Mouse (Mus musculus) macrophage (primary cell): ENCODE measurements at regions not wholly inside any gene's neighbourhood (a gene's known extent, or its start where the extent isn't known, plus 50 kb on each side); places are given as distances from the start of the nearest gene placed in this dataset.

ENCODE experiments used
- H3K27ac ChIP-seq: fragments of 350-480 bp; formaldehyde crosslinking; 2 replicates; pipeline ENCODE4 v1.9.0; 2021
- H3K36me3 ChIP-seq: fragments of 350-480 bp; formaldehyde crosslinking; 2 replicates; pipeline ENCODE4 v1.9.0; 2021; ENCODE audit errors: inconsistent target
- H3K4me3 ChIP-seq: fragments of 350-480 bp; formaldehyde crosslinking; 2 replicates; pipeline ENCODE4 v1.9.0; 2021; ENCODE audit errors: inconsistent target
- H3K79me2 ChIP-seq: fragments of 350-480 bp; formaldehyde crosslinking; 2 replicates; pipeline ENCODE4 v1.9.0; 2021; ENCODE audit errors: inconsistent target
- WGBS: methylation state at CpG from one replicate; pipeline ENCODE4 v1.1.7; 2026; ENCODE audit warnings: inconsistent platforms; ENCODE audit not compliant: missing documents; 5-methylcytosine and 5-hydroxymethylcytosine counted together

DNA sequence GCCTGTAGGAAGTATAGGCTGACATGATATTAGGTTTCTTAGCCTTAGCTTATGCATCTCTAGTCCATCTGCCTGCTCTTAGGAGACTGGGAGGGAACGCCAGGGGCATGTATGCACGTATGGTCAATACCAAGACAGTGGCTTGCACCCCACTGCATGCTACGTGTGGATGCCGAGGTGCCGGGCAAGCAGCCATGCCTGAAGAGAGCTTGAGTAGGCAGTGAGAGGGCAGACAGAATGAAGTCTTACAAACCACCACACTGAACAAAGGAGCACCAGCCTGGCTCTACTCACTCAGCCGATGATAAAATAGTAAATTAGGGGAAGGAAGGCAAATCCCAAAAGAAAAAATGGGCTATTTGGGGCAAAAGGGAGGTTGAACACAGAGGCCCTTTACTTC, 245.2 kb upstream of the Fn1 start:
- H3K4me3 ChIP-seq, result no peak overlapping the region
- 75% methylated on average over 6 of the region's 6 CpGs for WGBS
- no peak overlapping the region for H3K27ac ChIP-seq
- H3K36me3 ChIP-seq, result no peaks in the 10 kb centered on the region
- H3K79me2 ChIP-seq, result no peaks in the 10 kb centered on the region

DNA sequence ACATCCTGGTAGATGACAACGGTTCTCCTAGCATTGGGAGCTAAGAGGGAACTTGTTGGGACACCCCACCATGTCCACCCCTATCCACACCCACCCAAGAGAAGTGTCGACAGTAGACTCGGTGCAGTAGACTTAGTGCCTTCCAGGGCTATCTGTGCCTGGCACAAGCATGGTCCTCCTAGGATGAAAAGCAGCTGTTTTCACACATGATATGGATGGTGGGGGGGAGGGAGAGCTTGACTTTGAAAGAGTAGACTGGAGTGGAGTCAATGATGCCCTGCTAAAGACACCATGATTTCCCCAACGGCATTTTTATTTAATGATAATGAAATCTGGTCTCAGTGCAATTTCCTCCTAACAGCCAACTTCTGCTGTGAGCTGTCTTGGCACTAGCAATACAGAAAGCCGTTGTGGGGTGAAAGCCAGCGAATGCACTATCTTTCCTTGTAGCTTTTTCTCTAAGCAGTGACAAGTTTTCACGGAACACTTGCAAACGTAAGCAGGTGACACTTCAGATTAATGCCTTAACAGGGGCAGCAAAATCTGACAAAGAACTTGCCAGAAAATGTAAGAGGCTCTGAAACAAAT, 244.6 kb upstream of the Fn1 start:
- H3K36me3 ChIP-seq, result no peaks in the 10 kb centered on the region
- H3K4me3 ChIP-seq, result no peak overlapping the region
- no peaks in the 10 kb centered on the region for H3K79me2 ChIP-seq
- 37% methylated on average over 8 of the region's 8 CpGs for WGBS
- no peak overlapping the region for H3K27ac ChIP-seq

DNA sequence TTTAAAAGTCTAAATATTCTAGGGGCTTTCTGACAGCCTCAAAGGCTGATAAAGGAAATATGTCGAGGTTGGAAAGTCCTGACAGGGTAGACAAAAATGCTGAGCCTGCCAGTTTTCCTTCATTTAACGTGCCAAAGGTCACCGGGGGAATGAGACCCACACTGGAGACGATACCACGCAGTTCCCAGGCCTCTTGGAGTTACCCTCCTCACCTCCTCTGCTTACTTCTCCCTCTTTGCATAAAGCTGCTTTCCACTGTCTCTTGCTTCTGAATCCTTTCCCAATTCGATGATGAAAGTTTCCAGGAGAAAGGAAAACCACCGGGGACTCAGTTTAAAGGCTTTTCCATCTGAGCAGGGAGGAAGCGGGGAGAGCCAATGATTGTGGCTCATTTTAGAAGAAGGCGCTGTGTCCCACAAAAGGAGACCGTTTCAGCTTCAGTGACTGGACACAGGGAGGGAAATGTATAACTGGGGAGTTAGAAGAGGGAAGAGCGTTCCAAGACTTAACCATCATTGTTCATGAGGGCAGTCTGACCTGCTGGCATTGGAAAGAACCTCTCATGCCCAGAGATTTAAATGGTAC, 243.2 kb upstream of the Fn1 start:
- 88% methylated on average over 11 of the region's 11 CpGs for WGBS

DNA sequence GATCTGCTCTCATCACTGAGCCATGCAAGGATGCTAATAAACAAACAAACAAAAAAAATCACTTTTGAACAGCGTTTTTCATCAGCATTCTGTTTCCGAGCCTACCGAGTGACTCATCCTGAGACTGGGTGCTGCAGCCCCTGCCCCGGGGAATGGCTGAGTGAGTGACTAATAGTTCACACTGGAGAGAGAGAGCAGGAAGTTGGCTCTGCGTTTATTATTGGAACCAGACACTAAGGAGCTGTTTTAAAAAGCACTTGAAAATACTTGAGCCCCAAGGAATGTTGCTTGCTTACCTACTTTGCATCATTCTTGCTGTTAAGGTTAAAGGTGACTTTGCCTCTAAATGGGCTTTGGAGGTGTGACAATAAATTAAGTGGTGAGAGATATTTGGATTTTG, 240.6 kb upstream of the Fn1 start:
- Histone ChIP-seq H3K79me2 (no peaks in the 10 kb centered on the region), H3K4me3 (no peak overlapping the region), H3K27ac (no peak overlapping the region), H3K36me3 (no peaks in the 10 kb centered on the region)
- WGBS, result 14% methylated on average over 5 of the region's 5 CpGs

More for the DNA sequence above, 243.2 kb upstream of the Fn1 start:
- Histone ChIP-seq H3K27ac (no peak overlapping the region), H3K79me2 (no peaks in the 10 kb centered on the region), H3K4me3 (no peak overlapping the region), H3K36me3 (no peaks in the 10 kb centered on the region)

DNA sequence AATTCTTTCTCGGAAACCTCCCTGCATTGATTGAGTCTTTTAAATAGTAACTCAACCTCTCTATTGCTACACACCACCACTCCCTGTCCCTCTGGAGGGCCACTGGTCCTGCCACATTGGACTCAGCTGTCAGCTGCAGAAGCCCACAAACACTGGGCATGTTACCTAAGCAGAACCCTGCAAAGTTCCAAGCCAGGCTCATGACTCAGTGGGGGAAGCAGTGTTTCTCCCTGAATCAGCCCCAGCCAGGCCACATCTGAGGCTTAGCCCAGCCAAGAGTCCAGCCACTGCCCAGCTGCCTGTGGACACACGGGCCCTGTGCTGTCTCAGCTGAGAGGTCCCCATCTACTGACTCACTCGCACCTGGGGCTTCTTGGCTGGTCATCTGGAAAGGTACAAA, 234.8 kb upstream of the Fn1 start:
- no peak overlapping the region for H3K4me3 ChIP-seq
- no peak overlapping the region for H3K27ac ChIP-seq
- 89% methylated on average over 3 of the region's 3 CpGs for WGBS
- no peaks in the 10 kb centered on the region for H3K36me3 ChIP-seq
- no peaks in the 10 kb centered on the region for H3K79me2 ChIP-seq

DNA sequence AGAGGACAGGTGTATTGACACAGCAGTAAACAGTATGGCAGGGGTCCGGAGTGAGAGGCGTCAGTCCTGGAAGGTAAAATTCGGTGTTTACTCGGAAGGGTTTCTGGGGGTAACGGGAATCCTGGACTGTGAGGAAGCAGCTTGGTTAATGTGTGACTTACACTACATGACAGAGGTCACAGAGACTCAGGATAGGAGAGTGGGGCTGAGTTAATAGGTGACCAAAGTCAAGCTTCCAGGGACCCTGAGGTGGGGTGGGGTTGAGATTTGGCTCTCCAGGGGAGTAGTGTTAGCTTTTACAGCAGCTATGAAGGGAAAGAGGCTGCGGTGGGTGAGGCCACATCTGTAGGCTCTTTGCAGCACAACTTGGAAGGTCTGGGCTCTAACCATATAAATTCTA, 233.9 kb upstream of the Fn1 start:
- WGBS, result 92% methylated on average over 6 of the region's 6 CpGs
- H3K27ac ChIP-seq, result no peak overlapping the region

DNA sequence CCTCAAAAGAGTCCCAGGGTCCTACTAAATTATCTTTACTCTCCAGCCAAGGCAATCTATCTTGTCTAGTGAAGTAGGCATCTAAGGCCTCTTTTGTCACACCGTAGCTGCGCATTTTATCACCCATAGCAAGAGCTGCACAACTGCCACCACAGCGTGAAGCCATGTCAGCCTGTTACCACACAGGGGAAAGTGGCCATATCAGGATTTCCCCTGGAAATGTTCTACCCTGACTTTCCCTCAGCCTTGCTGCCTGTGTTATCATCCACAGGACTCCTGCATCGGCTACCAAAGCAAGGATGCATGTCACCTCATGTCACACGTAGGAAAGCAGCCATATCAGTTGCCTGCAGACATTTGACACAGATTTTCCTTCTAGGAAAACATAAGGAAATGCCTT, 233.2 kb upstream of the Fn1 start:
- Histone ChIP-seq H3K27ac (no peak overlapping the region), H3K79me2 (no peaks in the 10 kb centered on the region), H3K36me3 (no peaks in the 10 kb centered on the region), H3K4me3 (no peak overlapping the region)
- WGBS, result 88% methylated on average over 5 of the region's 5 CpGs

More for the DNA sequence above, 233.9 kb upstream of the Fn1 start:
- no peaks in the 10 kb centered on the region for H3K36me3 ChIP-seq
- H3K4me3 ChIP-seq, result no peak overlapping the region
- H3K79me2 ChIP-seq, result no peaks in the 10 kb centered on the region

DNA sequence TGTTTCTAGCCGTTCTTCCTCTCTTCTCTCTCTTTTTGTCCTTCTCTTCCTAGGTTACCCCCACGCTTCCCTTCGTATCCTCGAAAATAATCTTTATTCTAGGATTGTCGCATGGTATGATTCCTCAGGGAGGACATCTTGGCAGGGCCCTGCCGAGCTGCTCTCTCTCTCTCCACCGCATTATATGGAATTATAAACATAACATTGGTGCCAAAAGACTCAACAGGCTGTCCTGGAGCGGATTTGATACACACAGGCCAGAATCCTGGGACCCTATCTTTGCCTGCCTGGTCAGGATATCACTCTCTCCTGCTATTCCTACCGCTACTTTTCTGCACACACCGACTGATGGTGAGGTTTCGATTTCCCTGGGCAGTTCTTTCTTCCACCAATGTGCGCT, 228.9 kb upstream of the Fn1 start:
- WGBS, result 97% methylated on average over 11 of the region's 12 CpGs
- Histone ChIP-seq H3K4me3 (no peak overlapping the region), H3K36me3 (no peaks in the 10 kb centered on the region), H3K27ac (no peak overlapping the region), H3K79me2 (no peaks in the 10 kb centered on the region)

DNA sequence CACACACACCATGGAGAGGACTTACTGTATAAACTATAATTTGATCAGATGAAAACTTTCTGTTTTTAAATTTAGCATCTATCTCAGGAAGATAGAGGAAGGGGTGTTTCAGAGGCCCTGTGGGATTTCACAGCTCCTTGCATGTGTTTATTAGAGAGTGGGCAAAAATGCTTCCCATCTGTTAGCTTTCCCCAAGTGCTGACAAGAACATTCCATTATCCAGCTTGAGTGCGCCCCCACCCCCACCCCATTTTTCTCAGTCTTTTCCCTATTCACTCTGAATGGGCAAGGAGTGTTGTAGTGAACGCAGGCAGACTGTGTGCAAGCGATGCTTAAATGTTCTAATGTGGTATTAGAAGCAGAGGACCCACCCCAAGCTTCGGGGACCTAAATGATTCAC, 228.2 kb upstream of the Fn1 start:
- 96% methylated on average over 4 of the region's 4 CpGs for WGBS
- no peaks in the 10 kb centered on the region for H3K36me3 ChIP-seq
- H3K79me2 ChIP-seq, result no peaks in the 10 kb centered on the region
- no peak overlapping the region for H3K4me3 ChIP-seq
- H3K27ac ChIP-seq, result no peak overlapping the region

DNA sequence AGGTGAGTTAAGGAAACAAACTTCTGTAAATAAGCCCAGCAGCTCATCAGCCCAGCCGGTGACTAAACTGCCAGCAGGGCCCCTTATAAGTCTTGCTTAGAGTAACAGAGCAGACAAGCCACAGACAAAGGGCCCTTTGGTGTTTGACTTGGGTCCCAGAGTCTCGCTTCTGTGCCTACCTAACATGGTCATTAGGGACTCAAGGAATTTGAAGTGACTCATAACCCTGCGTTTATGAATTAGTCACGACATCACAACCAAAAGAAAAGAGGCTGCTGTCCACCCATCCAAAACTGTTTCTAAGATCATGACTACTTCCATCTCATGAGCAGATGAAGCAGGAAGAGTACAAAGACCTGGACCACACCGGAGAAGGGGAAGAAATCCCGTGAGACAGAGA, 227.5 kb upstream of the Fn1 start:
- Histone ChIP-seq H3K27ac (no peak overlapping the region), H3K4me3 (no peak overlapping the region), H3K36me3 (no peaks in the 10 kb centered on the region), H3K79me2 (no peaks in the 10 kb centered on the region)
- WGBS, result 95% methylated on average over 6 of the region's 6 CpGs

DNA sequence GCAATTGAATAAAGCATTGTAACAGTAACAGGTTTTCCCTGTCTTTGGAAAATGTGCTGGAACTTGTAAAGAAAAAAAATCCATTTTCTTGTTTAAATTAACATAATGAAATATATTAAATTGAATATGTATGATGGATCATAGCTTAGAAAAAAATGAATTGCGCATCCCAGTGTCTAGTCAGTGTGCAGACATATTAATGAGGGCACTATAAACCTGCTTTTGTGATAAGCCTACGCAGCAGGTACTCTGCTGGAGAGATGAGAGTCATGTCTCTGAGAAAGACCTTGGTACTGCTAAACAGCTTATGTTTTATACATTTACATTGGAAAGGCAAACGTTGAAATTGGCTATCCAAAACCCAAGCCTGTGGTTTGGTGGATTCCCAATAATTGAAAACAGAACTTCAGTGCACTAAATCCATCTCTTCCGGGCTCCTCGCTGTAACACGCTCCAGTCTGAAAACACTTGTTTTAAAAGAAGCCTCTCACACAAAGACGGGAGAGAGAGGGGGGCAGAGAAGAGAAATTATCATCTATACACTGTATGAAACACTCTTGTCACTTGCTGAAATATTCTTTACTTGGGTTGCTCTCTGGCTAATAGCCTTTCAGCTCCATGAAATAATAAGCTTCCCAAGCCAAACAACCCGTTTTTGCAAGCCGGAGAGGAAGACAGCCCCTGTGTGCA, 223.9 kb upstream of the Fn1 start:
- WGBS, result 87% methylated on average over 9 of the region's 9 CpGs
- Histone ChIP-seq H3K4me3 (no peak overlapping the region), H3K27ac (no peak overlapping the region), H3K36me3 (no peaks in the 10 kb centered on the region), H3K79me2 (no peaks in the 10 kb centered on the region)

DNA sequence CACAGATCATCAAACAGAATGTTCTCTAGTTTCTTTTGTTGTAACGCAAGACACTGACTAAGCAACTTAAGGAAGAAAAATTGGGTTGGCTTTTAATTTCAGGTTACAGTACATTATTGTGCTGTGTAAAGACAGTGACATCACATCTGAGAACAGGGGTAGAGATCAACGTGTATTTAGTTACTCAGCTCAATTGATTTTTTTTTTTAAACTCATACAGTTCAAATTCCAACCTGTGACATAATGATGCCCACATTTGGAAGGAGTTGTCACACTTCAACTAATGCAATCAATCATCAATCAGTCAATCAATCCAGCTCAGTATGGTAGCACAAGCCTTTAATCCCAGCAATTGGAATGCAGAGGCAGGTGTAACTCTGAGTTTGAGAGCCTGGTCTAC, 221.0 kb upstream of the Fn1 start:
- 100% methylated on average over 2 of the region's 2 CpGs for WGBS
- no peak overlapping the region for H3K4me3 ChIP-seq

DNA sequence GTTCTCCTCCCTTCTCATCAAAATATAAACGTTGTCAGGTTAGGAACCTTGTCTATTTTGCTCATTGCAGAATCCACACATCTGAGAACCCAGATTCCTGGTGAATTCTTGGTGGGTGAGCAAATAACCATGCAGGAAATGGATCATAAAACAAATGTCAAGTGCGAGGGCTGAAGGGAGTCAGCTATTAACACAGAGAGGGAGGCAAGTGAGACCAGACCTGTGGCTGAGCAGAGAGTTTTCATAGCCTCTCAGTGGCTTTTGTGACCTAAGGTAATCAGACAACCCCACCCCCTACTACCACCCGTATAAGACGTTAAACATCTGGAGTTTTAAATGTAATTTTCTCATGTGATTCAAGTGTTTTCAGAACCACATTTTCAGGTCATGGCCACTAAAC, 212.7 kb upstream of the Fn1 start:
- H3K79me2 ChIP-seq, result no peaks in the 10 kb centered on the region
- H3K27ac ChIP-seq, result no peak overlapping the region
- 30% methylated on average over 4 of the region's 4 CpGs for WGBS
- no peak overlapping the region for H3K4me3 ChIP-seq
- no peaks in the 10 kb centered on the region for H3K36me3 ChIP-seq

More for the DNA sequence above, 221.0 kb upstream of the Fn1 start:
- H3K36me3 ChIP-seq, result no peaks in the 10 kb centered on the region
- H3K27ac ChIP-seq, result no peak overlapping the region
- no peaks in the 10 kb centered on the region for H3K79me2 ChIP-seq

DNA sequence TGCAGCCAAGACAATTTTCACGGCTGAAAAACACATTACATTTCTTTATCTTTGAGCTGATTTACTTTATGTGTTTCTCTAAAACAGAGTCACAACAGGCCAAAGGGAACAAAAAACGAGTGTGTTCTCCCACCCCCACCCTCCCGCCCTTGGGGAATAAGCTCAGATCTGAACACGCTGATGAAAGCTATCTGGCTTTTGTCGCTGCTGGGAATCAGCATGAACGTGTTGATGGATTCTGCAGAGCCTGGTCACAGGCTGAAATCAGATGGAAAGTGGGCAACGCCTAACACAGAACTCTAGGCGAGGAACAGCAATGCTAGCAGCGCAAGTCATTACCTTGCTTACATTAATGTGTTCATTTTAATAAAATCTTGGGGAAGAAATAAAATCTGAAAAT, 211.7 kb upstream of the Fn1 start:
- no peak overlapping the region for H3K4me3 ChIP-seq
- 90% methylated on average over 9 of the region's 9 CpGs for WGBS
- H3K27ac ChIP-seq, result no peak overlapping the region
- H3K36me3 ChIP-seq, result no peaks in the 10 kb centered on the region
- no peaks in the 10 kb centered on the region for H3K79me2 ChIP-seq

DNA sequence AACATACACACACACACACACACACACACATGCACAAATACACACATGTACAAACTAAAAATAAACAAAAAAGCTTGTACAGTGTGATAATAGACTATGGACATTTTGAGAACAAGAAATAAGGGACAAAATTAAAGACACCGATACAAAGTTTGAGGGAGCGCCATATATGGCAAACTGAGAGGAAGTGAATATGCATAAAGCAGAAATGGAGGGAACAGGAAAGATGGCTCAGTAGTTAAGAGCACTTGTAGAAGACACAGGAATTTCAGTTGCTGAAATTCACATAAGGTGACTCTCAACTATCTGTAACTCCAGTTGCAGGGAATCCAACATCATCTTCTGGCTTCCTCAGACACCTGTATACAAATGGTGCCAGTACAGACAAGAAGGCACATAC, 200.2 kb upstream of the Fn1 start:
- H3K79me2 ChIP-seq, result no peaks in the 10 kb centered on the region
- no peaks in the 10 kb centered on the region for H3K36me3 ChIP-seq
- H3K4me3 ChIP-seq, result no peak overlapping the region
- 46% methylated on average over 2 of the region's 2 CpGs for WGBS
- H3K27ac ChIP-seq, result no peak overlapping the region
